Mouse (Mus musculus) stomach, postnatal 0 days (tissue): ENCODE results near the gene Plb1. TPM values are rescaled to one million over a fixed set of nuclear protein-coding genes. Genes with fewer than 3 reads are reported as not detected.

Experiments
- ATAC-seq: fragments of 200-750 bp; cut with Nextera tagmentation; 2 replicates; pipeline ENCODE4 v1.8.0; 2017; ENCODE audit not compliant: low FRiP score, low TSS enrichment
- DNase-seq: peaks from one replicate; pipeline ENCODE4 v3.0.0-alpha.2; 2016; ENCODE audit warnings: low spot score
- H3K27ac ChIP-seq: fragments of 300-500 bp; sonication (generic); replicated peaks from 2 replicates; pipeline ENCODE4 v1.5.1; 2014; ENCODE audit warnings: mild to moderate bottlenecking, control low read depth
- H3K27me3 ChIP-seq: fragments of 300-500 bp; sonication (generic); 2 replicates; pipeline ENCODE4 v1.6.1; 2014; ENCODE audit warnings: low read length; ENCODE audit not compliant: control insufficient read depth, insufficient read depth
- H3K36me3 ChIP-seq: fragments of 300-500 bp; sonication (generic); 2 replicates; pipeline ENCODE4 v1.6.1; 2014; ENCODE audit warnings: low read length, mixed read lengths; ENCODE audit not compliant: control insufficient read depth, insufficient read depth
- H3K4me1 ChIP-seq: fragments of 300-500 bp; sonication (generic); replicated peaks from 2 replicates; pipeline ENCODE4 v1.6.1; 2014; ENCODE audit warnings: antibody characterized with exemption; ENCODE audit not compliant: control insufficient read depth, insufficient read depth
- H3K4me2 ChIP-seq: fragments of 300-500 bp; sonication (generic); replicated peaks from 2 replicates; pipeline ENCODE4 v1.6.1; 2014; ENCODE audit warnings: low read depth, mild to moderate bottlenecking, control low read depth, moderate library complexity
- H3K4me3 ChIP-seq: fragments of 300-500 bp; sonication (generic); 2 replicates; pipeline ENCODE4 v1.5.1; 2014; ENCODE audit warnings: low read depth, low read length, control low read depth
- H3K9ac ChIP-seq: fragments of 300-500 bp; sonication (generic); 2 replicates; pipeline ENCODE4 v1.6.1; 2014; ENCODE audit warnings: mild to moderate bottlenecking, low read length, control low read depth, mixed read lengths
- H3K9me3 ChIP-seq: fragments of 300-500 bp; sonication (generic); 2 replicates; pipeline ENCODE4 v1.6.1; 2016; ENCODE audit warnings: low read length; ENCODE audit not compliant: control insufficient read depth
- CTCF ChIP-seq: IDR thresholded peaks from 2 replicates; pipeline ENCODE4 v1.5.1; 2016; ENCODE audit warnings: antibody characterized with exemption, low read depth, mild to moderate bottlenecking, moderate library complexity
- EP300 ChIP-seq: optimal IDR thresholded peaks from 2 replicates; pipeline ENCODE3; 2016; ENCODE audit warnings: antibody characterized with exemption
- WGBS: fragments of 180-500 bp; shearing (Covaris S2); extraction: QIAGEN DNeasy Blood & Tissue Kit; methylation state at CpG from one replicate; pipeline ENCODE4 v1.1.7; 2014; 5-methylcytosine and 5-hydroxymethylcytosine counted together
- polyA plus RNA-seq: library from polyadenylated mRNA; unstranded; fragments of >200 nt; fragmentation: Nextera tagmentation; extraction: Ambion mirVana; gene quantifications from 2 replicates; pipeline ENCODE4 v1.2.1, GENCODE M21; 2015

Gene Plb1
- polyA plus RNA-seq, 1 experiment from 2014 or later: 14.1 TPM

- no peak overlapping the region for H3K4me2 ChIP-seq
- no peaks in the 10 kb centered on the region for H3K36me3 ChIP-seq
- TF ChIP-seq EP300: no peak
- TF ChIP-seq CTCF: no peak
- ATAC-seq (no peak), DNase-seq (no peak)
- H3K27me3 ChIP-seq: no peaks in the 10 kb centered on the region
- H3K4me1 ChIP-seq: no peaks in the 10 kb centered on the region
- H3K27ac ChIP-seq: no peak overlapping the region
- 84% methylated on average over 8 of the region's 8 CpGs for WGBS
- no peaks in the 10 kb centered on the region for H3K9me3 ChIP-seq
- no peak overlapping the region for H3K9ac ChIP-seq
- H3K4me3 ChIP-seq: no peak overlapping the region
Measured at GRCm38 (mm10) chr5:32217477-32217876, 15.0 kb upstream of the Plb1 start.

GRCm38 (mm10) chr5:32230372-32230771 is 2.1 kb upstream of the Plb1 start:
- ATAC-seq: no peak
- H3K36me3 ChIP-seq: no peaks in the 10 kb centered on the region
- H3K27me3 ChIP-seq: no peaks in the 10 kb centered on the region
- WGBS: 43% methylated on average over 4 of the region's 4 CpGs
- peak; percentile 49 for DNase-seq
- no peak overlapping the region for H3K27ac ChIP-seq
- H3K4me1 ChIP-seq: no peaks in the 10 kb centered on the region
- no peaks in the 10 kb centered on the region for H3K9me3 ChIP-seq
- no peak overlapping the region for H3K4me3 ChIP-seq
- no peak overlapping the region for H3K4me2 ChIP-seq
- TF ChIP-seq EP300 (no peak), CTCF (peak; percentile 77)
- H3K9ac ChIP-seq: no peak overlapping the region

- Histone ChIP-seq H3K4me3 (no peak overlapping the region), H3K27me3 (no peaks in the 10 kb centered on the region), H3K4me1 (no peaks in the 10 kb centered on the region), H3K27ac (no peak overlapping the region), H3K9ac (no peak overlapping the region), H3K36me3 (no peaks in the 10 kb centered on the region), H3K4me2 (no peak overlapping the region), H3K9me3 (no peaks in the 10 kb centered on the region)
- ATAC-seq (no peak), DNase-seq (no peak)
- 79% methylated on average over 2 of the region's 2 CpGs for WGBS
- TF ChIP-seq CTCF (no peak), EP300 (no peak)
Measured at GRCm38 (mm10) chr5:32239337-32239736, 6.8 kb downstream of the Plb1 start.

GRCm38 (mm10) chr5:32240741-32241140 is 8.2 kb downstream of the Plb1 start:
- no peaks in the 10 kb centered on the region for H3K27me3 ChIP-seq
- H3K4me3 ChIP-seq: no peak overlapping the region
- H3K4me2 ChIP-seq: no peak overlapping the region
- H3K9ac ChIP-seq: no peak overlapping the region
- ATAC-seq (no peak), DNase-seq (no peak)
- H3K9me3 ChIP-seq: no peaks in the 10 kb centered on the region
- TF ChIP-seq EP300: no peak
- TF ChIP-seq CTCF: no peak
- H3K4me1 ChIP-seq: no peaks in the 10 kb centered on the region
- 46% methylated on average over 2 of the region's 2 CpGs for WGBS
- H3K27ac ChIP-seq: no peak overlapping the region
- H3K36me3 ChIP-seq: no peaks in the 10 kb centered on the region

GRCm38 (mm10) chr5:32243286-32243885 is 10.9 kb downstream of the Plb1 start:
- WGBS: 88% methylated on average over 7 of the region's 7 CpGs
- Histone ChIP-seq H3K4me2 (no peak overlapping the region), H3K4me3 (no peak overlapping the region), H3K27me3 (no peaks in the 10 kb centered on the region), H3K36me3 (no peaks in the 10 kb centered on the region), H3K27ac (no peak overlapping the region), H3K4me1 (no peaks in the 10 kb centered on the region), H3K9me3 (no peaks in the 10 kb centered on the region), H3K9ac (no peak overlapping the region)
- TF ChIP-seq CTCF (no peak), EP300 (no peak)
- ATAC-seq (no peak), DNase-seq (no peak)

- DNase-seq: no peak
- no peak overlapping the region for H3K4me2 ChIP-seq
- no peaks in the 10 kb centered on the region for H3K4me1 ChIP-seq
- no peak overlapping the region for H3K27ac ChIP-seq
- H3K36me3 ChIP-seq: no peaks in the 10 kb centered on the region
- H3K9me3 ChIP-seq: no peaks in the 10 kb centered on the region
- TF ChIP-seq EP300 (no peak), CTCF (no peak)
- no peaks in the 10 kb centered on the region for H3K27me3 ChIP-seq
- ATAC-seq: no peak
- 85% methylated on average over 3 of the region's 3 CpGs for WGBS
- H3K4me3 ChIP-seq: no peak overlapping the region
- no peak overlapping the region for H3K9ac ChIP-seq
Measured at GRCm38 (mm10) chr5:32245385-32245784, 12.9 kb downstream of the Plb1 start.
